Comparison of ENCODE assay signal across 15 mouse cellular contexts in the genomic region with DNA sequence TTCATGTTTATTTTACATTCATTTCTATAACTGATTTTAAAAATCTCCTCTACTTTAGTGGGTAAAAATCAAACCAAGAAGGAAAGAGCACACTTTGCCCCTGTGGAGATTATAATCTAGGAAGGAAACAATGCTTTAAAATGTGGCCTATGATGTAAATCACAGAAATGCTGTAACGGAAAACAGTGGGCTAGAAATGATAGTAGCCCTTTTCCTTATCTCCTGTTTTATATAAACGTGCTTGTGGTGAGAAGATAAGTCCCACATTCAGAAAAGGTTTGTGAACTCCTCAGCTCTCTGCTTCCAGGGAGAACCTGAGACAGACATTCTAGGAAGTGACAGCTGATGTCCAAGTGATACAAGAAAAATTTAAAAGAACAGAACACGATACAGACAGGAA.
"Had no signal": no experiment of that assay in that cellular context is flagged by ENCODE, and none has a peak within 500 bp of the region (broad histone marks: within the 10 kb centered on the region; RNA-seq: fewer than 3 reads in every experiment).

No protein-coding gene starts in this region.

- ATAC-seq: hindbrain, postnatal 0 days; inflammation-experienced regulatory T-cells, adult 6 months; intestine, postnatal 0 days; liver, embryonic 12.5 days had no signal

- DNase-seq: gastrocnemius, postnatal 14 days; gastrocnemius, postnatal 36 days; heart, adult 11 months; heart, adult 2 months; heart, postnatal 14 days; heart, postnatal 36 days; kidney, adult 18-20 months; kidney, adult 8-10 months; kidney, postnatal 10 days; kidney, postnatal 36 days; left cerebral cortex, postnatal 4 days had no signal
